Mouse (Mus musculus): Measurements from ENCODE around the gene Syt11.
"Not testable (repeated sequence)": the region's sequence is repeated elsewhere in the genome, so short reads cannot be mapped to it uniquely, and the experiment has no call there.

Syt11 gene

DNA sequence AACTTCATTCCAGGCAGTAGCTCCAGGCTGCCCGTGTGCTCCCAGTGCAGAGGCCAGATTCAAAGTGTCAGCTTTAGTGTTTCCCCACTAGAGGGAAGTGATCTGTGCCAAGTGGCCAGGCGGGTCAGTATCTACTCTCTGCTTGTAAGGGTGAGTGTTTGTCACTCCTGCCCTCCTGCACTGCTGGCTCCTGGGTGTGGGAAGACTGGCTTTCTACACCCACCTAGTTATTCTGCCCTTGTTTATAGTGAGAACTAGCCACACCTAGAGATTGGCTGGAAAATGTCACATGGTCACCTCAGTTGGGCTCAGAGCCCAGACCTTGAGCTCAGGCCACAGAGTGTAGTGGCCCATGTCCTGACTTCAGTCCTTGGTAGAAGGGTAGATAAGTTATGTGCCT lies 55.9 kb downstream of the Syt11 start:
- DNase-seq: peak; percentile 28

DNA sequence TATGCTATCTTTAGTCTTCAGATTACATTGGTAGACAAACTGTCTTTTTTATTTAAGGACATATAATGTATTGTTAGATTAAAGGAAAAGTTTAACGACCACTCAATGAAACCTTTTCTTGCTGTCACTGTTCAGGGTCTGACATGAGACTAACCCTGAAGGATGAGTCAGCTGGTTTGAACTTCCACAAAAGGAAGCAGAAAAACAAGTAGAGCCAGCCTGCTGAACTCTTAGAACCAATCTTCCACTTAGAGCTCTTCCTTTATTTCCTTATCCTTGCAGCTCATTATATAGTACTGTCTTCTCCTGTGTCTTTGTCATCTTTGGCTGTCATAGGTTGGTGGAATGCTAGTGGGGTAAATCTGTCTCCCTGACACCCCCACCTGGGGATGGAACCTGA lies 57.1 kb downstream of the Syt11 start:
- DNase-seq: no peak

DNA sequence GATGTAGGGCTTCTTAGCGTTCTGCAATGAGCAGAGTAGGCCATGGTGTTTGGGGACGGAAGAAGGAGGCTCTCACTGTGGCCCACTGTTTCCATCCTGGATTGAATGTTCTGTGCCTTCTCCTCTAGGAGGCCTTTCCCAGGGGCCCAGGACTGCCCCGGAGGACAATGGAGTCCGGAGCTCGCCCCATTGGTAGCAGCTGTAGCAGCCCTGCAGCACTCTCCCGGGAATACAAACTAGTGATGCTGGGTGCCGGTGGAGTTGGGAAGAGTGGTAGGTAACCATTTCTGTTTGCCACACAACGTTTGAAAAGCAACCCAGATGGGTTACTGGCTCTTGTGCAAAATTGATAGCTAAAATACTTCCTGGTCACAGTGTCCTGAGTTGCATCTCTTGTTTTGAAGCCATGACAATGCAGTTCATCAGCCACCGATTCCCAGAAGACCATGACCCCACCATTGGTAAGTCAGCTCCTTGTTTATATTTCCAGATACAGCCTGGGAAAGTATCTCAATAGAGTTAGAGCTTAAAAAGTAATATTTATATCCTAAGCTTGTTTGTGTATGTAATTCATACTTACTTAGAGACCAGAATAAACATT lies 57.7 kb downstream of the Syt11 start:
- DNase-seq: no peak

DNA sequence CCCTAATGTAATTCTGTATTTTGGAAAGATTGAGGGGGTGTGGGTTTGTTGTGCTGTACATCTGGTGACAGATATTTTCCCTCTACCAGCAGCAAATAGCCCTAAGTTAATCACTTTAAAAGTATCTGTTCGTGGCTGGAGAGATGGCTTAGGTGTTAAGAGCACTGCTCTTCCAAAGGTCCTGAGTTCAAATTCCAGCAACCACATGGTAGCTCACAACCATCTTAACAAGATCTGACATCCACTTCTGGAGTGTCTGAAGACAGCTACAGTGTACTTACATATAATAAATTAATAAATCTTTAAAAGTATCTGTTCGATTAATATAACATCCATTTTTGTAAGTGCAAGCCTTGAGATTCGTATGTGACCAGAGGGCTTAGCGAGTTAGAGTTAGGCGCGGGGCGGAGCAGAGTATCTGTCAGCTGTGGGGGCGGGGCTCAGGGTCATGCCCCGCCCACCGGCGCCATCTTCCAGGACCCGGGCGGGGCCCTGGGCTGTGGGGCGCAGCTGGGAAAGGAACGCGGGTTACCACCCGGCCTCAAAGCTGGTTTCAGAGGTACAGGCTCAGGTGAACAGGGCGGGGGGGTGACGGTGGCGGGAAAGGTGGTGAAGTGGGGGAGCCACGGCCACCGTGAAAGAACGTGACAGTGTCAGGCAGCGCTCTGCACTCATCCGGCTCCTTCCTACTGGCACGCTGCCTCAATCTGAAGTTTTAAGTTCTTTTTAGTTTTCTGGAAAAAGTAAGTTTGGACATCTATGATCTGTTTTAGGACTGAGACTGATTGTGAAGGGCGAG lies 58.4 kb downstream of the Syt11 start, which contains the start of gene Rit1:
Rit1 (plus strand) TSS at position 440 of the 799 bp plus-strand sequence.
- peak; percentile 81 for DNase-seq

DNA sequence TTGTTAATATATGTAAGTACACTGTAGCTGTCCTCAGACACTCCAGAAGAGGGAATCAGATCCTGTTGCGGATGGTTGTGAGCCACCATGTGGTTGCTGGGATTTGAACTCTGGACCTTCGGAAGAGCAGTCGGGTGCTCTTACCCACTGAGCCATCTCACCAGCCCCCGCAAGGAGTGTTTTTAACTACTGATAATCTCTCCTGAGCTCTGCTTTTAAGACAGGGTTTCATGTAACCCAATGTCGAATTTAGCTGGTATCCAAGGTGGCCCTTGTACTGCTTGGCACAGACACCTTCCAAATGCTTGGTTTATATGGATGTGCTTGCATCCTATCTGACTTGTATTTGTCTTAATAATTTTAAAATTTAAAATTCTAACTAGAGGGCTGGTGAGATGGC lies 59.2 kb downstream of the Syt11 start:
- DNase-seq: not testable (repeated sequence)

DNA sequence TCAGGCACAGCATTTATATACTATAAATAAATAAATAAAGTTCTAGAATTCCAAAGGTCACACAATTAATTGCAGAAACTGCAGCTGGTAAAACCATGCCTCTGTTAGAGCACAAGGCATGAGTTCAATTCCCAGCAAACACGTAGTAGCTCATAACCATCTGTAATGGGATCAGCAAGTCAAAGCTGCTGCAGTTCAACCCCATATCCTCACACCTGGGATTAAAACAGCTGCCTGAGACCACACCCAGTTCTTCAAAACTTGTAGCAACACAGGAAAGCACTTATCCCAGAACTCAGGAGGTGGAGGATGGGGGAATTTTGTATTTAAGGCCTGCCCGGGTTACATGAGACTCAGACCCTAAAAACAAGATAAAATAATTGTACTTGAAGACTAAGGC lies 60.2 kb downstream of the Syt11 start:
- no peak for DNase-seq

DNA sequence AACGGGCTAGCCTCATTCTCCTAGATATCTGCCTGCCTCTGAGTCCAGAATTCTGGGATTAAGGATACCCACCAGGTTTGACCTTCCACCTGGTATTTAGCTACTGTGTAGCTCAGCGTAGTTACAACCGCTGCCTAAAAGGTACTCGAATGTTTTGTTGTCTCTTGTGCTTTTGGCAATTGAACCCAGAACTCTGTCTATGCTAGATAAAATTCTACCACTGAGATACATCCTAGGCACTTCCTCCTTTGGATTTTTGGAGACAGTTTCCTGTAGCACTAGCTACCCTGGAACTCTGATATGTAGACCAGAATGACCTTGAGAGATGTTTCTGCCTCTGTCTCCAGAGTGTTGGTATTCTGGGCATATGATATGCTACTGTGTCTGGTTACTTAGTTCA lies 61.3 kb downstream of the Syt11 start:
- no peak for DNase-seq

DNA sequence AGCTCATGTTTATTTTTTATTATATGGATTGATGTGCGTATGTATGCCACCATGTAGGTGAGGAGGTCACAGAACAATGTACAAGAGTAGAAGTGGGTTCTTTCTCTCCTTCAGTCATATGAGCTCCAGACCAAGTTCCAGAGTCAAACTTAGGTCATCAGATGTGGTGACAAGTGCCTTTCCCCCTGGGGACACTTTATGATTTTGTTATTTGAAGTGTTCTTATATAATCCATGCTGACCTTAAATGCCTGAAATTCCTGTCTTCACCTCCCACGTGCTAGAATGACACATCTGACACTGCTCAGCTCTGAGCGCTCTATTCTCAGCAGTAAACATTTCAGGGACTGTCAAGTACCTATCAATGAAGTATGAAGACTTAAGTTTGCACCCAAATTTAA lies 73.7 kb downstream of the Syt11 start:
- no peak for DNase-seq

DNA sequence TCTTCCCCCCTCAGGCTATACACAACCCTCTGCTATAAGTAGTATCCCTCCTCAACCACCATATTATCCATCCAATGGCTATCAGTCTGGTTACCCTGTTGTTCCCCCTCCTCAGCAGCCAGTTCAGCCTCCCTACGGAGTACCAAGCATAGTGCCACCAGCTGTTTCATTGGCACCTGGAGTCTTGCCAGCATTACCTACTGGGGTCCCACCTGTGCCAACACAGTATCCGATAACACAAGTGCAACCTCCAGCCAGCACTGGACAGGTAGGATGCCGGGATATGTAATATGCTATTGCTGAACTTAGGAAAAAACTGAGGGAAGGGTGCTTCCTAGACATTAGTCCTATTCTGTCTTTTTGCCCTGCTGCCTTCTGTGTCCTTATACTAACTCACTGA lies 74.7 kb downstream of the Syt11 start:
- DNase-seq: no peak

DNA sequence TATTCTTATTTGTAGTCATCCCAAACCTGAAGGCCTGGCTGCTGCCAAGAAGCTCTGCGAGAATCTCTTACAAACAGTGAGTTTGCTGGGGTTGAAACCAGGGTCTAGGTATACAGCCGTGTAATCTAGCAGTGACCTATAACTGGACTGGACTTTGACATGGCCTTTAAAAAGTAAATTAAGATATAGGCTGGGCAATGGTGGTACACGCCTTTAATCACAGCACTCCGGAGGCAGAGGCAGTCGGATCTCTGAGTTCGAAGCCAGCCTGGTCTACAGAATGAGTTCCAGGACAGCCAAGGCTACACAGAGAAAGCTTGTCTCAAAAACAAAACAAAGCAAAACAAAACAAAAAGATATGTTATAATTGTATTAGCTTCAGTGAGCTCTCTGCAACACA lies 76.1 kb downstream of the Syt11 start:
- no peak for DNase-seq

DNA sequence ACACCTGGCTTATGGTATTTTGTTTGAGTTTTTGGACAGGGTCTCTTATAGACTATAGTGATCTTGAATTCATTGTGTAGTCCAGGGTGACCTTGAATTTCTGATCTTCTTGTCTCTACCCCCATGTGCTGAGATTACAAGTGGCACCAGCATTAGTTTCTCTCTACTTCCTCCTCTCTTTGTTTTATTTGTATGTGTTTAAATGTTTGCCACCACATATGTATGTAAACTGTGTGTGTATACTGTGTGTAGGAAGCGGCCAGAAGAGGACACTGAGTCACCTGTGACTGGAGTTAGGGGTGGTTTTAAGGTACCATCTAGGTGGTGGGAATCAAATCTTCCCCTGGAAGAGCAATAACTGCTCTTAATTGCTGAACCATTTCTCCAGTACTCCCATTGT lies 76.9 kb downstream of the Syt11 start:
- DNase-seq: no peak

DNA sequence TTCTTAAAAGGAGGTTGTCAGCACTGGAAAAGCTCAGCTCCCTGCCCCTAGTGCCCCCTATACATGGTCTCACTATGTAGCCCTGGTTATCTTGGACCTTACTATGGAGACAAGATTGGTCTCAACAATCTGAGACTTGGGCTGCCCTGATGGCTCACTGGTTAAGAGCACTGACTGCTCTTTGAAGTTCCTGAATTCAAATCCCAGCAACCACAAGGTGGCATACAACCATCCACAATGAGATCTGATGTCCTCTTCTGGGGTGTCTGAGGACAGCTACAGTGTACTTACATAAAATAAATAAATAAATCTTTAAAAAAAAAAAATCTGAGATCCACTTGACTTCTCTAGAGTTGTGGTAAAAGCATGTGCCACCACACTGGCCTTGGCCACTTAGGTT lies 79.4 kb downstream of the Syt11 start:
- no peak for DNase-seq

All from cerebellum, adult 11-12 months (tissue).